Mouse (Mus musculus) C2C12 (cell line): ENCODE data around the gene Rbm47. TPM values are rescaled to one million over a fixed set of nuclear protein-coding genes. Genes with fewer than 3 reads are reported as not detected.

ENCODE experiments used
- H3K27me3 ChIP-seq: one replicate; pipeline ENCODE4 v1.6.1; 2011; ENCODE audit not compliant: control insufficient read depth, insufficient read depth, insufficient read length
- H3K36me3 ChIP-seq: one replicate; pipeline ENCODE4 v1.6.1; 2011; ENCODE audit not compliant: control insufficient read depth, insufficient read depth
- H3K4me3 ChIP-seq: one replicate; pipeline ENCODE4 v1.5.1; 2011; ENCODE audit warnings: mild to moderate bottlenecking, control low read depth; ENCODE audit not compliant: poor library complexity, insufficient read depth, severe bottlenecking
- H3K79me2 ChIP-seq: one replicate; pipeline ENCODE4 v1.6.1; 2011; ENCODE audit not compliant: control insufficient read depth, insufficient read depth
- H3K79me3 ChIP-seq: one replicate; pipeline ENCODE4 v1.6.1; 2011; ENCODE audit warnings: low read depth, control low read depth
- H3ac ChIP-seq: one replicate; pipeline ENCODE3; 2011; ENCODE audit warnings: low read depth; ENCODE audit not compliant: control insufficient read depth, insufficient read length
- CEBPB ChIP-seq: IDR thresholded peaks from one replicate; pipeline ENCODE4 v1.6.1; 2011; ENCODE audit warnings: low read depth, mild to moderate bottlenecking, control low read depth, moderate library complexity
- CTCF ChIP-seq: IDR thresholded peaks from one replicate; pipeline ENCODE4 v1.5.1; 2011; ENCODE audit not compliant: control insufficient read depth, insufficient read depth, insufficient read length
- FOSL1 ChIP-seq: IDR thresholded peaks from one replicate; pipeline ENCODE4 v1.8.0; 2011; ENCODE audit warnings: mild to moderate bottlenecking, low read length; ENCODE audit not compliant: poor library complexity, insufficient read depth, severe bottlenecking
- MAX ChIP-seq: IDR thresholded peaks from one replicate; pipeline ENCODE4 v1.6.1; 2011; ENCODE audit warnings: mild to moderate bottlenecking, control low read depth
- MYOD1 ChIP-seq: IDR thresholded peaks from one replicate; pipeline ENCODE4 v1.6.1; 2011; ENCODE audit warnings: low read depth; ENCODE audit not compliant: control insufficient read depth, insufficient read length
- MYOG ChIP-seq: IDR thresholded peaks from one replicate; pipeline ENCODE4 v1.6.1; 2011; ENCODE audit not compliant: control insufficient read depth, insufficient read length; ENCODE audit errors: extremely low read depth
- USF1 ChIP-seq: IDR thresholded peaks from one replicate; pipeline ENCODE4 v1.6.1; 2011; ENCODE audit warnings: low read depth, mild to moderate bottlenecking, control low read depth, moderate library complexity
- polyA plus RNA-seq: library from polyadenylated mRNA; unstranded; fragments of >200 nt; fragmentation: generic; extraction: Trizol; gene quantifications from one replicate; pipeline ENCODE4 v1.2.1, GENCODE M21; 2012; ENCODE audit warnings: missing spikeins

The Rbm47 gene
- polyA plus RNA-seq, 1 experiment, result 0.16 TPM

- H3ac ChIP-seq, result no peak overlapping the region
- no peak overlapping the region for H3K4me3 ChIP-seq
- H3K27me3 ChIP-seq, result no peaks in the 10 kb centered on the region
- H3K79me2 ChIP-seq, result no peaks in the 10 kb centered on the region
- H3K36me3 ChIP-seq, result no peaks in the 10 kb centered on the region
- no peaks in the 10 kb centered on the region for H3K79me3 ChIP-seq
- TF ChIP-seq USF1 (peak; percentile 93), MYOG (no peak), CTCF (no peak), FOSL1 (no peak)
These were observed 36.7 kb upstream of the Rbm47 start for GRCm38 (mm10) chr5:66209532-66210176.

GRCm38 (mm10) chr5:66204966-66205365 lies 32.0 kb upstream of the Rbm47 start:
- Histone ChIP-seq H3K36me3 (no peaks in the 10 kb centered on the region), H3K27me3 (no peaks in the 10 kb centered on the region), H3K4me3 (no peak overlapping the region), H3K79me3 (no peaks in the 10 kb centered on the region), H3ac (no peak overlapping the region), H3K79me2 (no peaks in the 10 kb centered on the region)
- no peak for TF ChIP-seq MAX
- TF ChIP-seq CTCF, result no peak
- no peak for TF ChIP-seq MYOD1
- TF ChIP-seq FOSL1, result no peak
- TF ChIP-seq CEBPB, result no peak

GRCm38 (mm10) chr5:66203424-66203823 lies 30.5 kb upstream of the Rbm47 start:
- Histone ChIP-seq H3K79me2 (no peaks in the 10 kb centered on the region), H3ac (no peak overlapping the region), H3K4me3 (no peak overlapping the region), H3K27me3 (no peaks in the 10 kb centered on the region), H3K79me3 (no peaks in the 10 kb centered on the region), H3K36me3 (no peaks in the 10 kb centered on the region)
- TF ChIP-seq MYOG (no peak), MYOD1 (no peak), USF1 (no peak), FOSL1 (no peak), MAX (no peak), CEBPB (no peak), CTCF (no peak)

- no peaks in the 10 kb centered on the region for H3K27me3 ChIP-seq
- peak; percentile 100 for TF ChIP-seq MAX
- no peak for TF ChIP-seq CEBPB
- TF ChIP-seq USF1, result peak; percentile 59
- peak; percentile 10 for TF ChIP-seq MYOD1
- peak; percentile 77 for TF ChIP-seq FOSL1
These were observed 27.1 kb upstream of the Rbm47 start for GRCm38 (mm10) chr5:66200044-66200443.

GRCm38 (mm10) chr5:66195323-66195722 lies 22.4 kb upstream of the Rbm47 start:
- no peaks in the 10 kb centered on the region for H3K27me3 ChIP-seq
- H3K79me2 ChIP-seq, result no peaks in the 10 kb centered on the region
- TF ChIP-seq MAX, result no peak
- TF ChIP-seq MYOD1, result no peak
- TF ChIP-seq FOSL1, result no peak
- TF ChIP-seq CEBPB, result no peak
- no peak for TF ChIP-seq CTCF
- TF ChIP-seq USF1, result no peak
- no peak for TF ChIP-seq MYOG
- H3K36me3 ChIP-seq, result no peaks in the 10 kb centered on the region
- no peaks in the 10 kb centered on the region for H3K79me3 ChIP-seq
- H3ac ChIP-seq, result no peak overlapping the region
- H3K4me3 ChIP-seq, result no peak overlapping the region

More at GRCm38 (mm10) chr5:66200044-66200443, 27.1 kb upstream of the Rbm47 start:
- Histone ChIP-seq H3K36me3 (no peaks in the 10 kb centered on the region), H3ac (no peak overlapping the region), H3K79me3 (no peaks in the 10 kb centered on the region), H3K79me2 (no peaks in the 10 kb centered on the region), H3K4me3 (no peak overlapping the region)

GRCm38 (mm10) chr5:66193218-66193846 lies 20.4 kb upstream of the Rbm47 start:
- no peak for TF ChIP-seq MAX
- no peak for TF ChIP-seq CEBPB
- no peak for TF ChIP-seq CTCF
- TF ChIP-seq USF1, result no peak
- no peak for TF ChIP-seq FOSL1
- TF ChIP-seq MYOD1, result no peak
- TF ChIP-seq MYOG, result no peak
- no peaks in the 10 kb centered on the region for H3K27me3 ChIP-seq
- H3K4me3 ChIP-seq, result no peak overlapping the region
- no peaks in the 10 kb centered on the region for H3K36me3 ChIP-seq
- H3ac ChIP-seq, result no peak overlapping the region
- no peaks in the 10 kb centered on the region for H3K79me3 ChIP-seq
- H3K79me2 ChIP-seq, result no peaks in the 10 kb centered on the region
